Mouse (Mus musculus) left cerebral cortex, postnatal 25 days (tissue): ENCODE results near the gene Pla2g4b. TPM values are rescaled to one million over a fixed set of nuclear protein-coding genes. Genes with fewer than 3 reads are reported as not detected.

Source experiments
- DNase-seq, 2 experiments: peaks; one replicate each; pipeline ENCODE4 v3.0.0; 2022; ENCODE audit warnings: low spot score in 2 of 2, mixed read lengths in 1 of 2
- intact Hi-C: fragments of 180-260 bp; cut with DNase I; formaldehyde crosslinking; loops from one replicate; pipeline ENCODE4 v1.15.1; 2025
- total RNA-seq, 2 experiments: library from RNA; stranded (reverse); gene quantifications; 2 replicates each; pipeline ENCODE4 v1.2.3; 2021

Gene Pla2g4b
- total RNA-seq, 2 experiments from 2014 or later, result 2.1 to 3.0 TPM

DNA sequence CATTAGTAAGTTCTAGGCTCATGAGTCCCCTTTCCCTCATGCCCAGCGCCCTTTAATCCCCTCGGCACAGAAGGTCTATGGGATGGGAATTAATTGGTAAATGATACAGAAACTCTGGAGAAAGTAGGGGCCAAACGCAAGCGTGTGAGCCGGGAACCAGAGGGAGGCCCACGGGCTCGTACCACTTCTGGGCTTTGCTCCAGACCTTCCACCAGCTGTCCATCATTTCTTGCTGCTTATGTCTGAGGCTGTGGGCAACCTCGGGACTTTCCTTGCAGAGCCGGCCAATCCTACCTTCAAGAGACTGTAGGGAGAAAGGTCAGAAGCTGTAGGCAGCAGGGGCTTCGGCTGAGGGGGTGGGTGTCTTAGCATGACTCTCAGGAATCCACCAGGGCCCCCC lies 22.7 kb downstream of the Pla2g4b start:
- intact Hi-C loops, result no loop called here

GRCm38 (mm10) chr2:120058818-120059217 lies 25.6 kb downstream of the Pla2g4b start:
- DNase-seq, result no peak
- intact Hi-C loops, result no loop called here

More for the DNA sequence above, 22.7 kb downstream of the Pla2g4b start:
- no peak for DNase-seq

- intact Hi-C loops, result no loop called here
- DNase-seq, result no peak
These were observed 26.2 kb downstream of the Pla2g4b start for GRCm38 (mm10) chr2:120059466-120059865.

DNA sequence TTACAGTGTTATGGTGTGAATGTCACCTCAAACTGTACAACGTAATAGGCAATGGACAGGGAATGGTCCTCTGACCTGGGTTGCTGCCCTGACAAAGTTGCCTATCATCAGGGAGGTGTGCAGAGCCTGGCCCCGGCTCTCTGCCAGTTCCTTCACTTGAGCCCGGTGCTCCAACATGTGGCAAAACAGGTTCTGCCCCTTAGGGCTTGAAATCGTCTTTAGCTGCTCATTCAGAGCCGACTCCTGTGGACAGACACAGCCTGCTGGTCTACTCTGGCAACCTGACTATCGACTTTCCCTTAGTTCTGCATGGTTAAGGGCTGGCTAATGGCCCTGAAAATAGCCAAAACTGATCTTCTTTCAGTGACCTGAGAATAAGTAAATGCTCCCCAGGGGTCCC lies 27.0 kb downstream of the Pla2g4b start:
- no peak for DNase-seq
- intact Hi-C loops, result no loop called here

DNA sequence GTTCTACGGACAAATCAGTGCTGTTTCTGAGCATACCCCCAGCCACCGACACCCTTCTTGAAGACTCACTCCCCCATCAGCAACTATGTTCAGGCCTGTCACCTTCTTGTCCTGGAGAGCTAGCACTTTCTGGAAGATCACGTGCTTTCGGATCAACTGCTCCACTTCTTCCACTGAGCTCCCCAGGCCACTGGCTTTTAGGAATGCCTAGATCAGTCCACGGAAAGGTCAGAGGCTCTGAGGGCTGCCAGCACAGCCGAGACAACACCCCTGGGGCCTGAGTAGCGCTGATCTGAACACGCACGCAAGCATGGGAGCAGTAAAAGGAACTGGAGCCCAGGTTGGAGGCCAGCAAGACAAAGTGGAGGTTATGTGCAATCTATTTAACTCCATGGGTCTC lies 27.4 kb downstream of the Pla2g4b start:
- intact Hi-C loops, result no loop called here
- DNase-seq, result no peak

DNA sequence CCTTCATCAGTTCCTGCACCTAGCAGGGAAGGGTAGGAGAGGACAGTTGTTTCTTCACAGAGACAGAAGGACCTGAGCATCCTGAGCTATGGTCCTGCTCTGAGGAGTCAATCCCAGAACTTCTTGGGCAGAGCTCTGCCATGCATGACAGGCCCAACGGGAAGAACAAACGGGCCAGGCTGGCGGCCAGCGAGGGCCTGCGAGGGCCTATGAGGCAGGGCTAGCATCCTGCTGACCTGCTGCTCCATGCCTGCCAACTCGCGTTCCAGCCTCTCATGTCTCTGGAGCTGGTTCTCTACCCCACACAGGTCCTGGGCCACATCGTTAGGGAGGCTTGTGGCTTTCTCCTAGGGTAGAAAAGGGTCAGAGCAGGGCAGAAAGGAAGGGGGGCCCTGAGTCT lies 29.0 kb downstream of the Pla2g4b start:
- intact Hi-C loops, result no loop called here
- no peak for DNase-seq

DNA sequence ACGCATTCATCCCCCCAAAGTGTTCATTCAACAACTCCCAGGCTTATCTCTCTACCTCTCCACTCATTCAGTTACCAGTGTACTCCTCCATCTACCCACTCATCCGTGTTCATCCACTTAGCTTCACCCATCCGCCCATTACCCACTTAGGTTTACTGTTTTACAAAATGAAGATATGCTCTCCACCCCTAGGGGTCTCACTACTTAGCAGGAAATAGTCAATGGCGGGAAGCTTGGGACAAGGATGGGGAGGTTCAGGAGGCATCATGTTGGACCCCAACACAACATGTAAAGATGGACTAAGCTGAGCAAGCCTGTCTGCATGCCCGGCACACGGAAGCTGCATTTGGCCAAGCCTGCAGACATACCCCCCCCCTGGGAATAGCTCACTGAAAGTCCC lies 31.4 kb downstream of the Pla2g4b start:
- intact Hi-C loops, result no loop called here
- DNase-seq, result no peak

- intact Hi-C loops, result no loop called here
- peak in 1 of 2 experiments; percentile 63 for DNase-seq
These were observed 32.0 kb downstream of the Pla2g4b start for GRCm38 (mm10) chr2:120065243-120065642.

GRCm38 (mm10) chr2:120066224-120066623 lies 33.0 kb downstream of the Pla2g4b start:
- intact Hi-C loops, result no loop called here

GRCm38 (mm10) chr2:120068555-120069465 lies 35.6 kb downstream of the Pla2g4b start:
- peak in 1 of 2 experiments; percentile 18 for DNase-seq
- intact Hi-C loops, result loop anchor here (1.0 kb wide), 1 partner anchor 25 kb away; no protein-coding TSS in a partner anchor

More at GRCm38 (mm10) chr2:120066224-120066623, 33.0 kb downstream of the Pla2g4b start:
- no peak for DNase-seq

DNA sequence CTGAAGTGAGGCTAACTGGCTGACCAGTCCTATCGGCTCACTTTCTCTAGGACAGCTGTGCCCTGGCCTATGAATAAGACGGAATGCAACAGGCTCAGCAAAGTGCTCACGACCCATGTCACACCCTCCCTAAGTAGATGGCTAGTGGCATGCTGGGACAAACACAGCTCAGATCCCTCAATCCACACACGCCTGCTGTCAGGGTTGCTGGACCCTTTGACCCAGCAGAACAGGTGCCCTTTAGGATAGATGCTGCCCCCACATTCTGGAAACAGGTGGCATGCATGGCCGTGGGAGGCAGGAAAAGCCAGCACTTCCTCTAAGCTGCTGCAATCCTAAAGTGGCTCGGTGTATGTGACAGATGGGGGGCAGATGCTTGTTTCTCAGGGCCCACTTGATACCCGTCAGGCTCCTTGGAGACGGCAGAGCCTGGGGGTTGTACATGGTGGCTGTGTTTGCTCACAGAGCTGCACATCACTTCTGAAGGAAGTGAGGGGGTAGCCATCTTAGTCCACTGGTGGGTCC lies 36.3 kb downstream of the Pla2g4b start:
- intact Hi-C loops, result loop anchor here (1.0 kb wide), 1 partner anchor 25 kb away; no protein-coding TSS in a partner anchor
- peak; percentile 70 to 92 for DNase-seq

DNA sequence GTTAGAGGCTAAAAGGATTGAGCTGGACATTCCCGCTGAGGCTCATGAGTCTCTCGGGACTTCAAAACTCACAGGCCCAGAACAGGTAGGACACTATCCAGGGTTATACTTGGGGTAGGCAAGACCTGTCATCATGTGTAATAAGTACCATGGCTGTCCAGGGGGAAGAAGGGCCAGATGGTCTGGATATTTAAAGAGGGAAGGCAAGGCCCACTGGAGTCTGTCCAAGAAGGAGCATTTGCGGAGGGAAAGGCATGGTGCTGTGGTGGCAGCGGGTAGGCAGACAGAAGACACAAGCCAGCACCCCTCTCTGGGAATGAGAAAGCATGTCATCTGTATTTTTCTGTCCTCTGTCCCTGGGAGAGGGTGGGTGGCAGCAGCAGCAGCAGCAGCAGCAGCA lies 40.9 kb downstream of the Pla2g4b start:
- DNase-seq, result no peak
- intact Hi-C loops, result no loop called here

DNA sequence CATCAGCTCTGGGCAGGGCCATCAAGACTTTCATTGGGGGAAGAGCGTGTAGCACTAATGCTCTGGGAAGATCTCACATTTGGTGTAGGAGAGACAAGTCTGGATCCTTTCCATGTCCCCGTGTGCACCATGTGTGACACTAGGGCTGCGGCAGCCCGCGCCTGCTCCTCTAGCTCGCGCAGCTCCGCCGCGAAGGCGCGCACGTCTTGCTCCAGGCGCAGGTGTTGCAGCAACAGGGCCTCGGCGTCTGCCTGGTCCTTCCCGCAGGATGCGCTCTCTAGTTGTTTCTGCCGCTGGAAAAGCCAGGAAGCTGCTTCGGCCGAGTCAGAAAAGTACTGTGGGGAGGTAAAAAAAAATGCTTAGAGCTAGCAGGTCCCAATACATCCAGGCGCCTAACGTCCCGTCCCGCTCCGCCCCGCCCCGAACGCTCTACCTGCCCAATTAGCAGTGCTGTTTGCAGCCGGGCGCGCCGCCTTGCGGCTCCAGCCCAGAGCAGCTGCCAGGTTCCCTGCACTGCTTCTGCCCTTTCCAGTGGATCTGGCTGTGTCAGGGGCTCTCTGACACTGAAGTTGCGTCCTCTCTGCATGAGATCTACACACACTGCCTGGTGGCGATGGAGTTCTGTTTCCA lies 43.0 kb downstream of the Pla2g4b start:
- DNase-seq, result peak; percentile 42 to 51
- intact Hi-C loops, result loop anchor here (5.0 kb wide), 1 partner anchor 104 kb away; the partner anchor contains the start of gene Mapkbp1

GRCm38 (mm10) chr2:120082416-120082815 lies 49.2 kb downstream of the Pla2g4b start:
- intact Hi-C loops, result no loop called here
- no peak for DNase-seq

DNA sequence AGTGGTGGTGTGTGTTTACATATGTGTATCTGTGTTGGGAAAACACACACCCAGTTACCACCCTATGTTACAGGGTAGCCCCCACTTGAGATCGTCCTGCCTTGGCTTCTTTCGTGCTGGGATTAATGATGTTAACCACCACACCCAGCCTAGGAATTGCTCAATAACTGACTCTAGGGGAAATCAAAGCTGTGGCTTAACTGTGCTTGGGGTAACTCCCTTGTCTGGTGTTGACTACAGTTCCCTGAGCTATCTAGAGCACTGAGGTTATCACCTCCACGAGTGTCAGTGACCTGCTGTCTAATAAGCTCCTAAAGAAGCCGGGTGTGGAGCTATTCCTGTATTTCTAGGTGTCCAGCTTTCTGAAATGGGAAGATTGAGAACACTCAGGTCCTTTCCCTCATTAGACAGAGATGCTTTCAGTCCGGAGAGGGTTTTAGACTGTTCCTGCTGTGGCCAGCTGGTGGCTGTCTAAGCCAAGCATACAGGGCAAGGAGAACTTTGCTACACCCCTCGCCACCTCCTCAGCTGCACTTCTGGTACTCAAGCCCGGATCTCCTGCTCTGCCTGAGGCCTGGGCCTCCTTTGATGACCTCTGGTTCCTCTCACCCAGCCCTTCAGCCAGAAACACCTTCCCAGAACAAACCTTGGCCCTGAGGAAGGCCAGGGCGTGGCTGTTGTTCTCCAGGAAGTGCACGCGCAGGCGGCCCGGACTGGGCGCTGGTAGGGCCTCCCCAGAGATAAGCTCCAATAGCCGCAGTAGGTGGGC lies 51.6 kb downstream of the Pla2g4b start:
- peak in 1 of 2 experiments; percentile 49 for DNase-seq
- intact Hi-C loops, result loop anchor here (2.0 kb wide), 1 partner anchor 86 kb away; no protein-coding TSS in a partner anchor

GRCm38 (mm10) chr2:120086038-120086437 lies 52.8 kb downstream of the Pla2g4b start:
- intact Hi-C loops, result no loop called here

GRCm38 (mm10) chr2:120087391-120087790 lies 54.2 kb downstream of the Pla2g4b start:
- intact Hi-C loops, result no loop called here
- no peak for DNase-seq

More at GRCm38 (mm10) chr2:120086038-120086437, 52.8 kb downstream of the Pla2g4b start:
- DNase-seq, result no peak

GRCm38 (mm10) chr2:120087897-120088296 lies 54.7 kb downstream of the Pla2g4b start:
- DNase-seq, result no peak
- intact Hi-C loops, result no loop called here

DNA sequence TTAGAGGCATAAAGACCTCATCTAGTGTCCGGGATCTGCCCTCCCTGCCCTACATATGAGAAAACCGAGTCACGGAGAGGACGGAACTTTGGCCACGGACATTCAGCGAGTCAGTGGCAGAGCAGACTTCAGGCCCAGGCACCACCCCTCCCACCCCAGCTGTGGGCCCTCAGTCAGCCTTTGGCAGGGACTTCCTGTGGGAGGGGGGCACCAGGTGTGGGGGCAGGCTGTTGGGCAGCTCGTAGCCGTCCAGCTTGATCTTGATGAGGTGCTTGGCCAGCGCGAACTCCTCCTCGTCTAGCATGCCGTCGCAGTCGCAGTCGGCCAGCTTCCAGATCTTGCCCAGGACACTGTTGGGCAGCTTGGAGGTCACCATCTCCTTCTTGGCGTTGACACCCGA lies 57.8 kb downstream of the Pla2g4b start:
- DNase-seq, result no peak
- intact Hi-C loops, result loop anchor here (2.0 kb wide), 1 partner anchor 188 kb away; no protein-coding TSS in a partner anchor
